Mouse (Mus musculus): ENCODE measurements around the gene Adm. TPM values are rescaled to one million over a fixed set of nuclear protein-coding genes. Genes with fewer than 3 reads are reported as not detected.

Gene Adm
- polyA plus RNA-seq, 1 experiment from 2014 or later = 3.4 TPM

- TF ChIP-seq CTCF (IDR thresholded peaks at IDR 0.05; ENCODE audit: low read depth) = no peak
- TF ChIP-seq EP300 (IDR thresholded peaks at IDR 0.05; ENCODE audit: low read depth) = no peak
- Histone ChIP-seq H3K9me3 (ENCODE audit: low read length) (no peaks in the 10 kb centered on the region), H3K4me2 (ENCODE audit: low read depth, low read length) (no peak overlapping the region), H3K27ac (ENCODE audit: low read depth) (no peak overlapping the region), H3K9ac (replicated peaks) (no peak overlapping the region), H3K4me1 (ENCODE audit: insufficient read depth) (peaks cover 10% of the 10 kb centered on the region), H3K27me3 (ENCODE audit: insufficient read depth, low read length) (no peaks in the 10 kb centered on the region), H3K4me3 (ENCODE audit: low read depth, low read length) (no peak overlapping the region), H3K36me3 (replicated peaks; ENCODE audit: insufficient read depth, low read length) (no peaks in the 10 kb centered on the region)
- DNase-seq = no peak
- WGBS (ENCODE audit: insufficient replicate concordance) = 68% methylated on average over 6 of the region's 6 CpGs
- ATAC-seq = no peak
These were observed 23.6 kb downstream of the Adm start for GRCm38 (mm10) chr7:110651091-110651490.

GRCm38 (mm10) chr7:110655230-110655629 is 27.8 kb downstream of the Adm start:
- no peak for DNase-seq
- TF ChIP-seq CTCF (IDR thresholded peaks at IDR 0.05; ENCODE audit: low read depth) (no peak), EP300 (IDR thresholded peaks at IDR 0.05; ENCODE audit: low read depth) (no peak)
- Histone ChIP-seq H3K4me1 (ENCODE audit: insufficient read depth) (no peaks in the 10 kb centered on the region), H3K4me2 (ENCODE audit: low read depth, low read length) (no peak overlapping the region), H3K4me3 (ENCODE audit: low read depth, low read length) (no peak overlapping the region), H3K27ac (ENCODE audit: low read depth) (no peak overlapping the region), H3K9ac (replicated peaks) (no peak overlapping the region), H3K27me3 (ENCODE audit: insufficient read depth, low read length) (no peaks in the 10 kb centered on the region), H3K36me3 (replicated peaks; ENCODE audit: insufficient read depth, low read length) (no peaks in the 10 kb centered on the region), H3K9me3 (ENCODE audit: low read length) (no peaks in the 10 kb centered on the region)
- ATAC-seq = no peak
- 67% methylated on average over 3 of the region's 3 CpGs for WGBS (ENCODE audit: insufficient replicate concordance)

- ATAC-seq (no peak), DNase-seq (no peak)
- no peaks in the 10 kb centered on the region for H3K9me3 ChIP-seq (ENCODE audit: low read length)
- no peak overlapping the region for H3K4me3 ChIP-seq (ENCODE audit: low read depth, low read length)
- no peak overlapping the region for H3K4me2 ChIP-seq (ENCODE audit: low read depth, low read length)
- no peak for TF ChIP-seq CTCF (IDR thresholded peaks at IDR 0.05; ENCODE audit: low read depth)
- no peak for TF ChIP-seq EP300 (IDR thresholded peaks at IDR 0.05; ENCODE audit: low read depth)
- WGBS (ENCODE audit: insufficient replicate concordance) = 32% methylated on average over 6 of the region's 6 CpGs
- H3K4me1 ChIP-seq (ENCODE audit: insufficient read depth) = no peaks in the 10 kb centered on the region
- no peak overlapping the region for H3K9ac ChIP-seq (replicated peaks)
- no peak overlapping the region for H3K27ac ChIP-seq (ENCODE audit: low read depth)
- no peaks in the 10 kb centered on the region for H3K36me3 ChIP-seq (replicated peaks; ENCODE audit: insufficient read depth, low read length)
- H3K27me3 ChIP-seq (ENCODE audit: insufficient read depth, low read length) = no peaks in the 10 kb centered on the region
These were observed 28.5 kb downstream of the Adm start for GRCm38 (mm10) chr7:110655966-110656365.

DNA sequence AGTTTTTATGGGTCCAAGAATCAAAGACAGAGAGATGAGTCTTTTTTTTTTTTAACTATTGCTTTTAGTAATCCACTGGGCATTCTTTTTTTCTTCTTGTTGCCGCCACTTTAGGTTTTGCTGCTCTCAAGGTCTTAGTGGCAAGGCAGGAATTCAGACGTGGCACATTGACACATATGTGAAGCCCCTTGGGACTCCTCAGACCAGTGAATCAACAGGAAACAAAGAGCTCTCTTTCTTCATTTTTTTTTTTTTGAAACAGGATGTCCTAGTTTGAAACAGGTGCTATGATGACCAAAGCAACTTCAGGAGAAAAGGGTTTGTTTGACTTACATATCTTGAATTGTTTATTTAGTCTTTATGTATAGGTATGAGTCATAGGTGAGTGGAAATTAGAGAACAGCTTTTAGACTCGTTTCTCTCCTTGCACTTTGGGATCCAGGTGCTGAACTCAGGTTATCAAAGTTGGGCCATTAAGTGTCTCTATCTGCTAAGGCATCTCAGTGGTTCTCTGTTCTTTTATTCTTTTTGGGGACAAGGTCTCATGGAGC is 31.0 kb downstream of the Adm start:
- H3K27ac ChIP-seq (ENCODE audit: low read depth) = no peak overlapping the region
- H3K27me3 ChIP-seq (ENCODE audit: insufficient read depth, low read length) = no peaks in the 10 kb centered on the region
- no peak overlapping the region for H3K4me2 ChIP-seq (ENCODE audit: low read depth, low read length)
- ATAC-seq (no peak), DNase-seq (no peak)
- no peak for TF ChIP-seq CTCF (IDR thresholded peaks at IDR 0.05; ENCODE audit: low read depth)
- TF ChIP-seq EP300 (IDR thresholded peaks at IDR 0.05; ENCODE audit: low read depth) = no peak
- H3K4me1 ChIP-seq (ENCODE audit: insufficient read depth) = no peaks in the 10 kb centered on the region
- no peak overlapping the region for H3K9ac ChIP-seq (replicated peaks)
- H3K9me3 ChIP-seq (ENCODE audit: low read length) = no peaks in the 10 kb centered on the region
- no peaks in the 10 kb centered on the region for H3K36me3 ChIP-seq (replicated peaks; ENCODE audit: insufficient read depth, low read length)
- 47% methylated on average over 3 of the region's 3 CpGs for WGBS (ENCODE audit: insufficient replicate concordance)
- H3K4me3 ChIP-seq (ENCODE audit: low read depth, low read length) = no peak overlapping the region

DNA sequence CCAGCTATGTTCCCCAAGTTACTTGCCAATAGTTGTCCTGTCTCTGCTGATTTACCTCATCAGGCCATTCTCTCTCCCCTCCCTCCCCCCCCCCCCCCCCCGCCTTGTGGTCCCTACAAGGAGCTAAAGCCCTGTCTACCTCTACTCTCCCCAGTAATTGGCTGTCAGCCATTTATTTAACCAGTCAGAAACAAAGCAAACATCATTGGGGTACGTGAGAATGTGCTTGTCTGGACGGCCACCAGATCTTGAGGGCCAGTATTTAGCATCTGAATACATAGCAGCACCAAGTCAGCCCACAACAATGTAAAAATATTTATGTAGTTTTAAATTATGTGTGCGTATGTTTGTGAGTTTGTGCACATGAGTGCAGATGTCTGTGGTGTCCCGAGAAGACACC is 39.1 kb downstream of the Adm start:
- Histone ChIP-seq H3K36me3 (replicated peaks; ENCODE audit: insufficient read depth, low read length) (no peaks in the 10 kb centered on the region), H3K27me3 (ENCODE audit: insufficient read depth, low read length) (no peaks in the 10 kb centered on the region), H3K9me3 (ENCODE audit: low read length) (no peaks in the 10 kb centered on the region), H3K9ac (replicated peaks) (no peak overlapping the region), H3K27ac (ENCODE audit: low read depth) (no peak overlapping the region), H3K4me3 (ENCODE audit: low read depth, low read length) (no peak overlapping the region), H3K4me1 (ENCODE audit: insufficient read depth) (no peaks in the 10 kb centered on the region), H3K4me2 (ENCODE audit: low read depth, low read length) (no peak overlapping the region)
- no peak for TF ChIP-seq CTCF (IDR thresholded peaks at IDR 0.05; ENCODE audit: low read depth)
- TF ChIP-seq EP300 (IDR thresholded peaks at IDR 0.05; ENCODE audit: low read depth) = no peak
- DNase-seq (no peak), ATAC-seq (no peak)
- WGBS (ENCODE audit: insufficient replicate concordance) = 66% methylated on average over 4 of the region's 5 CpGs

DNA sequence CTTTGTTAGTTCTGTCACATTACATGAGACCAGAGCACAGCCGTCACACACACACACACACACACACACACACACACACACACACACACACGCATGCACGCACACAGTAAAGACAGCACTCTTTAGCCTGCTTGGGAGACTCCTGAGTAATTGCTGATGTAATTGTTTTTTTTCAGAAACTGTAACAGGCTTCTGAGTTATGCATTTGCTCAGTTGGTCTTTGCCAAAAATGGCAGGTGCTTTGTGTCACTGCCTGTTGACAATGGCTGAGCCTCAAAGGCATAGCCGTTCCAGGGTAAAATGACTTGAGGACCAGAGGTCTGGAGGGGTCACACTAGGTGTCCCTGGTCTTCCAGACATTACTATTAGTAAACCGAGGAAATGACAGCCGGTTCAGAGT is 40.8 kb downstream of the Adm start:
- Histone ChIP-seq H3K4me1 (ENCODE audit: insufficient read depth) (no peaks in the 10 kb centered on the region), H3K4me3 (ENCODE audit: low read depth, low read length) (no peak overlapping the region), H3K27ac (ENCODE audit: low read depth) (no peak overlapping the region), H3K36me3 (replicated peaks; ENCODE audit: insufficient read depth, low read length) (no peaks in the 10 kb centered on the region), H3K27me3 (ENCODE audit: insufficient read depth, low read length) (no peaks in the 10 kb centered on the region), H3K9me3 (ENCODE audit: low read length) (no peaks in the 10 kb centered on the region), H3K4me2 (ENCODE audit: low read depth, low read length) (no peak overlapping the region), H3K9ac (replicated peaks) (no peak overlapping the region)
- no peak for DNase-seq
- TF ChIP-seq CTCF (IDR thresholded peaks at IDR 0.05; ENCODE audit: low read depth) (no peak), EP300 (IDR thresholded peaks at IDR 0.05; ENCODE audit: low read depth) (no peak)
- 78% methylated on average over 6 of the region's 6 CpGs for WGBS (ENCODE audit: insufficient replicate concordance)
- ATAC-seq = no peak

DNA sequence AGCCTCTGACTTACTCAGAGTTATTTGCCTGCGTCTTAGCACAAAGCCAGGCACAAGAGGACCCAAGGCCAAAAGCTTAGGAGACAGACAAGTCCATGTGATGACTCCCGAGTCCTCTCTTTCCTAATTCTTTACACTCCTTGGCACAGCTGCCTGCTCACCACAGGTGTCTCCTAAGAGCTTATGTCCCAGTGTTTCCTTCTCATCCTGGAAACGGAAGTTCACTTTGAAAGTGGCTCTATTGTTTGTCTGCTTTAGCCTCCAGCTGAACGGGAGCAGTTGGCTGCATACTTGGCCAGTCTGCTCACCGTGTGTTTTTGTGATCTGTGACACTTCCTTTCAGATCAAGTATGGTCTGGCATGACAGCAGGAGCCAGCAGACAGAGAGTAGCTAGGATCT is 41.3 kb downstream of the Adm start:
- no peak overlapping the region for H3K4me3 ChIP-seq (ENCODE audit: low read depth, low read length)
- H3K4me2 ChIP-seq (ENCODE audit: low read depth, low read length) = no peak overlapping the region
- TF ChIP-seq CTCF (IDR thresholded peaks at IDR 0.05; ENCODE audit: low read depth) (no peak), EP300 (IDR thresholded peaks at IDR 0.05; ENCODE audit: low read depth) (no peak)
- DNase-seq = no peak
- H3K27me3 ChIP-seq (ENCODE audit: insufficient read depth, low read length) = no peaks in the 10 kb centered on the region
- no peaks in the 10 kb centered on the region for H3K4me1 ChIP-seq (ENCODE audit: insufficient read depth)
- H3K9me3 ChIP-seq (ENCODE audit: low read length) = no peaks in the 10 kb centered on the region
- no peak overlapping the region for H3K27ac ChIP-seq (ENCODE audit: low read depth)
- 42% methylated on average over 5 of the region's 5 CpGs for WGBS (ENCODE audit: insufficient replicate concordance)
- no peak overlapping the region for H3K9ac ChIP-seq (replicated peaks)
- ATAC-seq = no peak
- no peaks in the 10 kb centered on the region for H3K36me3 ChIP-seq (replicated peaks; ENCODE audit: insufficient read depth, low read length)
